Mouse (Mus musculus): ENCODE results near the gene Prrg4.

- TF ChIP-seq CTCF (IDR thresholded peaks at IDR 0.05 in 2 of 3, conservative IDR thresholded peaks at IDR 0.05 in 1 of 3; ENCODE audit: control insufficient read depth in 1 of 3, insufficient read depth in 1 of 3, low read depth in 2 of 3, low read length in 3 of 3, poor library complexity in 1 of 3, severe bottlenecking in 1 of 3), result no peak
- no peak for TF ChIP-seq MAX (IDR thresholded peaks at IDR 0.05; ENCODE audit: low read length)
- no peak for TF ChIP-seq RAD21 (IDR thresholded peaks at IDR 0.05; ENCODE audit: low read depth, low read length)
- TF ChIP-seq ZNF384 (IDR thresholded peaks at IDR 0.05; ENCODE audit: low read depth, low read length), result no peak
- TF ChIP-seq GATA1 (IDR thresholded peaks at IDR 0.05; ENCODE audit: low read depth, low read length), result no peak
- TF ChIP-seq MYC (IDR thresholded peaks at IDR 0.05; ENCODE audit: low read depth, low read length), result no peak
- no peak for TF ChIP-seq JUND (IDR thresholded peaks at IDR 0.05; ENCODE audit: low read depth, low read length)
- no peak for TF ChIP-seq EP300 (IDR thresholded peaks at IDR 0.05; ENCODE audit: low read depth in 1 of 2, low read length in 2 of 2)
- TF ChIP-seq SMC3 (IDR thresholded peaks at IDR 0.05; ENCODE audit: low read depth, low read length), result no peak
- no peak for TF ChIP-seq CHD2 (IDR thresholded peaks at IDR 0.05; ENCODE audit: low read length)
- no peak for TF ChIP-seq ELF1 (IDR thresholded peaks at IDR 0.05; ENCODE audit: low read depth, low read length)
- no peak for TF ChIP-seq ZMIZ1 (IDR thresholded peaks at IDR 0.05; ENCODE audit: low read depth, low read length)
- TF ChIP-seq ZC3H11A (IDR thresholded peaks at IDR 0.05; ENCODE audit: low read depth, low read length), result no peak
- TF ChIP-seq TCF12 (IDR thresholded peaks at IDR 0.05; ENCODE audit: low read depth, low read length), result no peak
Observed at GRCm38 (mm10) chr2:104846638-104847414, 2.9 kb downstream of the Prrg4 start.

Data from MEL (cell line).